Mouse (Mus musculus) spleen, postnatal 10 days (tissue): ENCODE measurements around the gene Azi2.

Source experiments
- DNase-seq, 2 experiments: peaks; one replicate each; pipeline ENCODE4 v3.0.0; 2021 to 2022; ENCODE audit warnings: low spot score in 2 of 2

Azi2 gene

GRCm38 (mm10) chr9:118083834-118084233 lies 43.5 kb downstream of the Azi2 start:
- no peak for DNase-seq

GRCm38 (mm10) chr9:118099395-118099794 lies 59.1 kb downstream of the Azi2 start:
- DNase-seq: no peak

GRCm38 (mm10) chr9:118100484-118100883 lies 60.2 kb downstream of the Azi2 start:
- DNase-seq: no peak

GRCm38 (mm10) chr9:118101802-118102201 lies 61.5 kb downstream of the Azi2 start:
- DNase-seq: no peak

GRCm38 (mm10) chr9:118108527-118109011 lies 68.3 kb downstream of the Azi2 start:
- DNase-seq: no peak

GRCm38 (mm10) chr9:118109697-118110359 lies 69.5 kb downstream of the Azi2 start:
- DNase-seq: no peak

GRCm38 (mm10) chr9:118110360-118110710 lies 70.0 kb downstream of the Azi2 start:
- no peak for DNase-seq
